Mouse (Mus musculus): Measurements from ENCODE around the gene Fscn1.

DNA sequence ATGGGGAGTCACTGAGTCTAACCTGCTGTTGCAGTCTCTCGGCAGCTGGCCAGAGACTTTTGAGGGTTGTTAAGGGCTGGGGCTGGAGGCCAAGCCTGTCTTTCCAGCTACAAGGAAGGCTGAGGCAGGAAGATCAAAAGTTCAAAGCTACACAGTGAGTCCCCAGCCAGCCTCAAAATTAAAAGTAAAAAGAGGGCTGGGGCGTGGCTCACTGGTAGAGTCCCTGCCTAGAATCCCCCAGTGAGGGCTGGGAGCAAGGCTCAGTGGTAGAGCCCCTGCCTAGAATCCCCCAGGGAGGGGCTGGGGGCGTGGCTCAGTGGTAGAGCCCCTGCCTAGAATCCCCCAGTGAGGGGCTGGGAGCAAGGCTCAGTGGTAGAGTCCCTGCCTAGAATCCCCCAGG is 36.4 kb upstream of the Fscn1 start:
- no peak for TF ChIP-seq CTCF (IDR thresholded peaks at IDR 0.05; ENCODE audit: low read depth)
- no peak for TF ChIP-seq EP300 (IDR thresholded peaks at IDR 0.05; ENCODE audit: low read depth)
